Mouse (Mus musculus) ES-Bruce4 (cell line): Measurements from ENCODE around the gene Tob2. TPM values are rescaled to one million over a fixed set of nuclear protein-coding genes. Genes with fewer than 3 reads are reported as not detected.

Experiments used
- H3K27ac ChIP-seq: 2 replicates; pipeline ENCODE4 v1.5.1; 2012; ENCODE audit warnings: low read length, inconsistent platforms; ENCODE audit not compliant: insufficient read depth
- H3K27me3 ChIP-seq: 2 replicates; pipeline ENCODE4 v1.6.1; 2012; ENCODE audit warnings: mild to moderate bottlenecking, low read length, inconsistent platforms; ENCODE audit not compliant: control insufficient read depth, poor library complexity, insufficient read depth, severe bottlenecking
- H3K36me3 ChIP-seq: 2 replicates; pipeline ENCODE4 v1.6.1; 2012; ENCODE audit warnings: inconsistent platforms, mild to moderate bottlenecking, low read length, moderate library complexity; ENCODE audit not compliant: control insufficient read depth, poor library complexity, insufficient read depth, severe bottlenecking
- H3K4me1 ChIP-seq: one replicate; pipeline ENCODE4 v1.8.1; 2011; ENCODE audit warnings: low read length; ENCODE audit not compliant: control insufficient read depth, insufficient read depth
- H3K4me3 ChIP-seq: 2 replicates; pipeline ENCODE4 v1.5.1; 2011; ENCODE audit warnings: low read depth, mild to moderate bottlenecking, low read length
- H3K9ac ChIP-seq: 2 replicates; pipeline ENCODE4 v1.6.1; 2012; ENCODE audit warnings: low read depth, mild to moderate bottlenecking, inconsistent platforms; ENCODE audit not compliant: poor library complexity, severe bottlenecking
- H3K9me3 ChIP-seq: replicated peaks from 2 replicates; pipeline ENCODE4 v1.6.1; 2012; ENCODE audit warnings: mild to moderate bottlenecking, low read length, inconsistent platforms; ENCODE audit not compliant: control insufficient read depth, poor library complexity, insufficient read depth, severe bottlenecking
- CTCF ChIP-seq: IDR thresholded peaks from one replicate; pipeline ENCODE4 v1.8.1; 2011; ENCODE audit warnings: low read depth, low read length
- EP300 ChIP-seq: IDR thresholded peaks from 2 replicates; pipeline ENCODE4 v1.6.1; 2011; ENCODE audit warnings: low read depth, low read length; ENCODE audit not compliant: insufficient read depth
- POLR2A ChIP-seq: IDR thresholded peaks from one replicate; pipeline ENCODE4 v1.8.1; 2011; ENCODE audit warnings: low read length; ENCODE audit not compliant: insufficient read depth
- polyA plus RNA-seq: library from polyadenylated mRNA; stranded (reverse); fragments of >200 nt; gene quantifications from 2 replicates; pipeline ENCODE4 v1.2.4, GENCODE M21; 2011; ENCODE audit warnings: low read depth; ENCODE audit not compliant: missing spikeins, insufficient read depth, insufficient read length

Tob2 gene
- polyA plus RNA-seq, 1 experiment = 10.7 TPM

- Histone ChIP-seq H3K9ac (no peak overlapping the region), H3K27ac (no peak overlapping the region), H3K36me3 (peaks cover 39% of the 10 kb centered on the region), H3K27me3 (no peaks in the 10 kb centered on the region), H3K9me3 (no peaks in the 10 kb centered on the region), H3K4me3 (no peak overlapping the region), H3K4me1 (no peaks in the 10 kb centered on the region)
- TF ChIP-seq EP300 = no peak
- no peak for TF ChIP-seq POLR2A
- TF ChIP-seq CTCF = no peak
Measured at GRCm38 (mm10) chr15:81894002-81894401, 35.4 kb upstream of the Tob2 start.

- H3K4me3 ChIP-seq = no peak overlapping the region; the same call in 1 of the 2 replicates
- H3K36me3 ChIP-seq = peaks cover 31% of the 10 kb centered on the region
- H3K27ac ChIP-seq = peak overlapping the region; percentile 93
- peak overlapping the region; percentile 69 for H3K9ac ChIP-seq
- no peak for TF ChIP-seq CTCF
- peak; percentile 95 for TF ChIP-seq EP300
- H3K4me1 ChIP-seq = no peaks in the 10 kb centered on the region
- H3K27me3 ChIP-seq = no peaks in the 10 kb centered on the region
- no peaks in the 10 kb centered on the region for H3K9me3 ChIP-seq
Measured at GRCm38 (mm10) chr15:81891822-81892580, 33.4 kb upstream of the Tob2 start.

GRCm38 (mm10) chr15:81891140-81891802 lies 32.7 kb upstream of the Tob2 start:
- Histone ChIP-seq H3K4me1 (no peaks in the 10 kb centered on the region), H3K4me3 (no peak overlapping the region), H3K36me3 (peaks cover 32% of the 10 kb centered on the region), H3K27me3 (no peaks in the 10 kb centered on the region), H3K27ac (peak overlapping the region; percentile 93), H3K9ac (peak overlapping the region; percentile 69), H3K9me3 (no peaks in the 10 kb centered on the region)
- no peak for TF ChIP-seq EP300
- no peak for TF ChIP-seq POLR2A
- no peak for TF ChIP-seq CTCF

- no peak overlapping the region for H3K27ac ChIP-seq
- H3K9ac ChIP-seq = no peak overlapping the region
- no peak for TF ChIP-seq POLR2A
- TF ChIP-seq CTCF = no peak
- TF ChIP-seq EP300 = no peak
- no peaks in the 10 kb centered on the region for H3K9me3 ChIP-seq
- no peak overlapping the region for H3K4me3 ChIP-seq
- H3K27me3 ChIP-seq = no peaks in the 10 kb centered on the region
- H3K4me1 ChIP-seq = no peaks in the 10 kb centered on the region
- H3K36me3 ChIP-seq = peaks cover 23% of the 10 kb centered on the region
Measured at GRCm38 (mm10) chr15:81889175-81889574, 30.6 kb upstream of the Tob2 start.

- peaks cover 23% of the 10 kb centered on the region for H3K36me3 ChIP-seq
Measured at GRCm38 (mm10) chr15:81886795-81887550, 28.4 kb upstream of the Tob2 start.

GRCm38 (mm10) chr15:81885418-81885934 lies 26.9 kb upstream of the Tob2 start:
- Histone ChIP-seq H3K4me1 (no peaks in the 10 kb centered on the region), H3K9ac (no peak overlapping the region), H3K27ac (no peak overlapping the region), H3K36me3 (peaks cover 18% of the 10 kb centered on the region), H3K9me3 (no peaks in the 10 kb centered on the region), H3K4me3 (no peak overlapping the region), H3K27me3 (no peaks in the 10 kb centered on the region)
- TF ChIP-seq POLR2A = no peak
- TF ChIP-seq EP300 = no peak
- no peak for TF ChIP-seq CTCF

More at GRCm38 (mm10) chr15:81886795-81887550, 28.4 kb upstream of the Tob2 start:
- TF ChIP-seq CTCF (no peak), EP300 (no peak), POLR2A (no peak)
- Histone ChIP-seq H3K27me3 (no peaks in the 10 kb centered on the region), H3K27ac (no peak overlapping the region), H3K9ac (no peak overlapping the region), H3K9me3 (no peaks in the 10 kb centered on the region), H3K4me1 (no peaks in the 10 kb centered on the region), H3K4me3 (no peak overlapping the region)
